Mouse (Mus musculus): Measurements from ENCODE around the gene Pdzrn4.

GRCm38 (mm10) chr15:92521686-92522085, 125.0 kb downstream of the Pdzrn4 start:
- no peak for TF ChIP-seq CTCF (IDR thresholded peaks at IDR 0.05; ENCODE audit: low read depth)
- TF ChIP-seq EP300 (IDR thresholded peaks at IDR 0.05; ENCODE audit: low read depth): no peak
